Comparison of ENCODE assay signal across 8 mouse cellular contexts in the genomic region with DNA sequence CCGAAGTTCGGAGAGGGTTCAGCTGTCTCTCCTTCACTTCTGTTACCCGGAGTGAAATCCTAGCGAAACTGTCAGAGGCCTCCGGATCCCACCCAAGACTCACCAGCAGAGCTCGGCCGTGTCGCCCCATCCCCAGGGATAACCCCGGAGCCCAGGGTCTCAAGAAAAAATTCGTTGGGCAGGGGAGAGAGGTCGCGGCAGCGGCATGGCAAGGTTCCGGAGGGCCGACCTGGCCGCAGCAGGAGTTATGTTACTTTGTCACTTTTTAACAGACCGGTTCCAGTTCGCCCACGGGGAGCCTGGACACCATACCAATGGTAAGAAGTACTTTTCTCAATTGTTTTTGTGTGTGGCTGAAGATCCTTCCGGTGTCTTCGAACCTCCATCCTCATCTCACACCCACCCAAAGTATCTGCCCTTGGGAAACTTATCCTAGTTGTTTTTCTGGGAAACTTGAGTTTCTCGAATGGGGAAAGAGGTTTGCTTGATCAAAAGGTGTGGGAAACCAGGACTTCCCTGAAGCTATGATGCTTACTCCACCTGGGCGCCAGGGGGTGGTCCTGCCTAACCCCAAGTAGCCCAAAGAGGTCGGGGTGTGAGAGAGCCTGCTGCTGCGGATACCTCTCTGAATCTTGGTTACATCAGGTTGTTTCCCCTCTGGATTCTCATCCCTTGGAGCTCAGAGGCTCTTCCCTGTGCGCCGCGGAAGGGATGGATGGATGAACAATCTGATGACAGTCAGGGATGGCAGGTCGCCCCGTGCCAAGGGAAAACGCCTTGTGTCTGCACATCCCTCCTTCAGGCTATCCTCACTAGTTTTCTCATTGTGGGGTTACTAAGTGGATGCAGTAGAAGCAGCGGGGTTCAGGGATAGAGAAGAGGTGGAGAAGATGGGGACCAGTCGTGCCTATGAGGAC. TPM values are rescaled to one million over a fixed set of nuclear protein-coding genes. Genes with fewer than 3 reads are reported as not detected.
DNase-seq lines count a peak whose midpoint lies in the region; ATAC-seq and TF ChIP-seq lines count a peak whose summit lies in the region.

No protein-coding gene starts in this region.

- H3K27me3 ChIP-seq in forebrain, embryonic 12.5 days, result peaks cover 12% of the 10 kb centered on the region; the same call in 1 of the 2 replicates
- H3K27me3 ChIP-seq in intestine, embryonic 14.5 days (replicated peaks; ENCODE audit: control insufficient read depth, insufficient read depth, low read length), result no peaks in the 10 kb centered on the region
- peaks cover 14% of the 10 kb centered on the region for H3K27me3 ChIP-seq in liver, embryonic 14.5 days (ENCODE audit: control insufficient read depth, insufficient read depth, low read length)

- WGBS in forebrain, embryonic 12.5 days, result 2% methylated on average over 33 of the region's 33 CpGs
- WGBS in intestine, embryonic 14.5 days, result 5% methylated on average over 33 of the region's 33 CpGs
- 4% methylated on average over 33 of the region's 33 CpGs for WGBS in liver, embryonic 14.5 days (ENCODE audit: insufficient replicate concordance)
- 13% methylated on average over 33 of the region's 33 CpGs for WGBS in olfactory bulb, adult 2 months

- no peaks in the 10 kb centered on the region for H3K9me3 ChIP-seq in forebrain, embryonic 12.5 days
- H3K9me3 ChIP-seq in intestine, embryonic 14.5 days (ENCODE audit: control insufficient read depth, low read length), result no peaks in the 10 kb centered on the region
- no peaks in the 10 kb centered on the region for H3K9me3 ChIP-seq in liver, embryonic 14.5 days (ENCODE audit: control insufficient read depth, low read length)

- no peaks in the 10 kb centered on the region for H3K36me3 ChIP-seq in forebrain, embryonic 12.5 days (replicated peaks)
- H3K36me3 ChIP-seq in intestine, embryonic 14.5 days (ENCODE audit: control insufficient read depth, insufficient read depth, low read length), result no peaks in the 10 kb centered on the region
- no peaks in the 10 kb centered on the region for H3K36me3 ChIP-seq in liver, embryonic 14.5 days (replicated peaks; ENCODE audit: control insufficient read depth, insufficient read depth, low read depth)

- peak overlapping the region; percentile 69 for H3K9ac ChIP-seq in forebrain, embryonic 12.5 days
- H3K9ac ChIP-seq in intestine, embryonic 14.5 days (ENCODE audit: low read length), result peak overlapping the region; percentile 60
- H3K9ac ChIP-seq in liver, embryonic 14.5 days (replicated peaks), result no peak overlapping the region

- no peak for TF ChIP-seq EP300 in liver, embryonic 14.5 days (IDR thresholded peaks at IDR 0.05; ENCODE audit: low read depth)

- TF ChIP-seq CTCF in layer of hippocampus, adult 2 months (conservative IDR thresholded peaks at IDR 0.05), result peak; percentile 53
- TF ChIP-seq CTCF in brain, embryonic 14.5 days (IDR thresholded peaks at IDR 0.05; ENCODE audit: borderline replicate concordance, extremely low read depth, insufficient read depth, insufficient read length), result no peak
- no peak for TF ChIP-seq CTCF in liver, embryonic 14.5 days (IDR thresholded peaks at IDR 0.05; ENCODE audit: low read depth)
- TF ChIP-seq CTCF in olfactory bulb, adult 2 months (IDR thresholded peaks at IDR 0.05; ENCODE audit: insufficient read depth, low read depth, low read length), result no peak

- ATAC-seq in forebrain, embryonic 12.5 days (ENCODE audit: low FRiP score), result peak; percentile 5; the same call in 1 of the 2 replicates
- peak; percentile 13; the same call in 1 of the 2 replicates for ATAC-seq in intestine, embryonic 14.5 days (replicated peaks; ENCODE audit: low FRiP score, low TSS enrichment, low read depth)
- ATAC-seq in liver, embryonic 14.5 days (ENCODE audit: insufficient read depth), result no peak

- peak overlapping the region; percentile 77 for H3K4me2 ChIP-seq in forebrain, embryonic 12.5 days
- H3K4me2 ChIP-seq in intestine, embryonic 14.5 days (ENCODE audit: low read length), result peak overlapping the region; percentile 79
- peak overlapping the region; percentile 61 for H3K4me2 ChIP-seq in liver, embryonic 14.5 days (ENCODE audit: low read depth)

- TF ChIP-seq POLR2A in brain, embryonic 14.5 days (IDR thresholded peaks at IDR 0.05; ENCODE audit: borderline replicate concordance, extremely low read depth, insufficient read depth, insufficient read length, poor library complexity, severe bottlenecking), result no peak
- no peak for TF ChIP-seq POLR2A in olfactory bulb, adult 2 months (IDR thresholded peaks at IDR 0.05; ENCODE audit: insufficient read depth, low read depth, low read length)

- no peak for DNase-seq in layer of hippocampus, adult 2 months (ENCODE audit: low spot score in 2 of 2)
- no peak for DNase-seq in layer of hippocampus, adult 9-11 months
- DNase-seq in brain, embryonic 14.5 days (ENCODE audit: low read depth), result peak; percentile 25
- DNase-seq in intestine, embryonic 14.5 days (ENCODE audit: low spot score), result peak; percentile 69
- DNase-seq in liver, embryonic 14.5 days (ENCODE audit: low read depth in 3 of 3, low spot score in 3 of 3), result no peak
- no peak for DNase-seq in MN1 (ENCODE audit: low spot score)

- peak overlapping the region; percentile 82 for H3K4me3 ChIP-seq in layer of hippocampus, adult 2 months
- peak overlapping the region; percentile 65 for H3K4me3 ChIP-seq in forebrain, embryonic 12.5 days (replicated peaks)
- peak overlapping the region; percentile 60 for H3K4me3 ChIP-seq in intestine, embryonic 14.5 days (ENCODE audit: low read depth, low read length)
- peak overlapping the region; percentile 40 to 56 for H3K4me3 ChIP-seq in liver, embryonic 14.5 days (ENCODE audit: insufficient read depth in 1 of 2, low read depth in 2 of 2, low read length in 2 of 2)
- H3K4me3 ChIP-seq in olfactory bulb, adult 2 months (ENCODE audit: insufficient read depth, low read depth, low read length), result peak overlapping the region; percentile 72

- peak overlapping the region; percentile 97 for H3K27ac ChIP-seq in layer of hippocampus, adult 2 months
- no peak overlapping the region for H3K27ac ChIP-seq in forebrain, embryonic 12.5 days
- peak overlapping the region; percentile 69 for H3K27ac ChIP-seq in intestine, embryonic 14.5 days (ENCODE audit: low read depth)
- H3K27ac ChIP-seq in liver, embryonic 14.5 days, result no peak overlapping the region
- peak overlapping the region; percentile 51 for H3K27ac ChIP-seq in olfactory bulb, adult 2 months (ENCODE audit: insufficient read depth, low read depth, low read length)

- peaks cover 20% of the 10 kb centered on the region for H3K4me1 ChIP-seq in forebrain, embryonic 12.5 days
- H3K4me1 ChIP-seq in intestine, embryonic 14.5 days (replicated peaks; ENCODE audit: control insufficient read depth, insufficient read depth, low read length), result no peaks in the 10 kb centered on the region; the same call in 1 of the 2 replicates
- H3K4me1 ChIP-seq in liver, embryonic 14.5 days (replicated peaks; ENCODE audit: control insufficient read depth in 2 of 2, insufficient read depth in 2 of 2, low read length in 1 of 2), result no peaks in the 10 kb centered on the region; a peak in 1 of 4 replicates
- peaks cover 12% of the 10 kb centered on the region for H3K4me1 ChIP-seq in olfactory bulb, adult 2 months (ENCODE audit: control insufficient read depth, insufficient read depth, low read length)

RNA-seq across cellular contexts. Expression of a gene that starts 1.1 kb away (rescaled TPM):
- 10 to 100 TPM; 25.2 to 26.6 TPM for total RNA-seq in layer of hippocampus, adult 2 months (2021)
- 5.5 and 9.1 TPM in 2 replicates for polyA plus RNA-seq in brain, embryonic 14.5 days (2012; rRNA removed)
- 13.3 and 14.3 TPM in 2 replicates for polyA plus RNA-seq in forebrain, embryonic 12.5 days (2016; fragmentation: Nextera tagmentation; extraction: Ambion mirVana)
- polyA plus RNA-seq in intestine, embryonic 14.5 days (2014; fragmentation: Nextera tagmentation; extraction: Ambion mirVana), result 19.9 and 23.1 TPM in 2 replicates
- 0.30 and 0.40 TPM in 2 replicates for polyA plus RNA-seq in liver, embryonic 14.5 days (2012; rRNA removed)
- polyA plus RNA-seq in liver, embryonic 14.5 days (2014; fragmentation: Nextera tagmentation; extraction: Ambion mirVana), result 1.1 and 1.2 TPM in 2 replicates
- not detected in 2 replicates for polyA plus RNA-seq in olfactory bulb, adult 2 months (2012; ENCODE audit: insufficient read depth, insufficient read length, low replicate concordance, missing spikeins)

Comparison
In these comparisons a context has a peak if more than half of its experiments do, and no peak if none do; other contexts are left out.
1. DNase-seq: peak in brain, embryonic 14.5 days (single experiment) and intestine, embryonic 14.5 days (single experiment); none in layer of hippocampus, adult 2 months (0 of 2), layer of hippocampus, adult 9-11 months (single experiment), liver, embryonic 14.5 days (0 of 3) and MN1 (single experiment).
2. H3K27ac ChIP-seq: peak in layer of hippocampus, adult 2 months (single experiment), intestine, embryonic 14.5 days (single experiment) and olfactory bulb, adult 2 months (single experiment); none in forebrain, embryonic 12.5 days (single experiment) and liver, embryonic 14.5 days (single experiment).
3. Peak in every context shown above with its lines, with median percentiles within 50 percentile points of each other: H3K4me3 ChIP-seq and H3K4me2 ChIP-seq.